Mouse (Mus musculus) CH12.LX (cell line): ENCODE results near the gene Vsig10.

ENCODE experiments used
- CTCF ChIP-seq, 2 experiments: IDR thresholded peaks in 1 of 2; conservative IDR thresholded peaks in 1 of 2; 2 replicates each; pipeline ENCODE4 v1.5.1; 2011 to 2012; ENCODE audit warnings: low read depth in 2 of 2, low read length in 2 of 2, improper control_type of control experiment in 1 of 2, inconsistent platforms in 1 of 2, mild to moderate bottlenecking in 1 of 2, moderate library complexity in 1 of 2
- ELF1 ChIP-seq: IDR thresholded peaks from 2 replicates; pipeline ENCODE4 v1.6.1; 2014; ENCODE audit warnings: low read depth, mild to moderate bottlenecking, inconsistent platforms, low read length, improper control_type of control experiment
- HCFC1 ChIP-seq: IDR thresholded peaks from 2 replicates; pipeline ENCODE4 v1.6.1; 2012; ENCODE audit warnings: low read depth, mild to moderate bottlenecking, inconsistent platforms, low read length, improper control_type of control experiment
- JUND ChIP-seq: conservative IDR thresholded peaks from 2 replicates; pipeline ENCODE4 v1.6.1; 2011; ENCODE audit warnings: low read depth, low read length, improper control_type of control experiment
- KAT2A ChIP-seq: IDR thresholded peaks from 2 replicates; pipeline ENCODE4 v1.6.1; 2012; ENCODE audit warnings: low read length, improper control_type of control experiment, inconsistent platforms; ENCODE audit not compliant: insufficient replicate concordance
- MEF2A ChIP-seq: IDR thresholded peaks from 2 replicates; pipeline ENCODE4 v1.6.1; 2014; ENCODE audit warnings: low read depth, mild to moderate bottlenecking, inconsistent platforms, low read length, improper control_type of control experiment, borderline replicate concordance
- MXI1 ChIP-seq: IDR thresholded peaks from 2 replicates; pipeline ENCODE4 v1.6.1; 2011; ENCODE audit warnings: mild to moderate bottlenecking, low read depth, low read length, improper control_type of control experiment
- PAX5 ChIP-seq: IDR thresholded peaks from 2 replicates; pipeline ENCODE4 v1.6.1; 2012; ENCODE audit warnings: low read length, inconsistent platforms, mixed read lengths
- POLR2A ChIP-seq: IDR thresholded peaks from 2 replicates; pipeline ENCODE4 v1.6.1; 2011; ENCODE audit warnings: low read depth, mild to moderate bottlenecking, improper control_type of control experiment, low read length
- SMC3 ChIP-seq: IDR thresholded peaks from 2 replicates; pipeline ENCODE4 v1.6.1; 2011; ENCODE audit warnings: low read depth, low read length, improper control_type of control experiment
- TBP ChIP-seq: conservative IDR thresholded peaks from 2 replicates; pipeline ENCODE4 v1.6.1; 2011; ENCODE audit warnings: low read depth, low read length, improper control_type of control experiment

DNA sequence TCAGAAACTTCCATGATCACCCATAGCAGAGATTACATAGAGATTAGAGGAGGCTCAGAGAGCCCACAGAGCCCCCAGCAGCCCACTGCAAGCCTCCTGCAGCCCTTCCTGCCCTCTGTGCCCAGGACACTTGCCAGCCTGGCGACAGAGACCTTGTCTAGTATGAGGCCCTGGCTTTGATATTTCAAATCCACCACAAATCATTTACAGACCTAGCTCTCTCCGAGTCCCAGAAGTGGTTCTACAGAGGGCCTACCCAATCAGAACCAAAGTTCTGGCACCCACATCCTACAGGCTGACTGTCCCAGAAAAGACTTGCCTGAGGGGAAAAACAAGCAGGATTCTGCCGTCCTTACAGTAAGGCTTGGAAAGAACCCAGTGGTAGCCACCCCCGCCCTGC, 33.6 kb upstream of the Vsig10 start:
- TF ChIP-seq JUND: no peak
- no peak for TF ChIP-seq SMC3
- TF ChIP-seq KAT2A: no peak
- no peak for TF ChIP-seq POLR2A
- TF ChIP-seq HCFC1: no peak
- no peak for TF ChIP-seq TBP
- TF ChIP-seq CTCF (conservative IDR thresholded peaks at IDR 0.05 in 1 of 2, IDR thresholded peaks at IDR 0.05 in 1 of 2; ENCODE audit: low read depth in 2 of 2, low read length in 2 of 2): no peak
- TF ChIP-seq MEF2A: no peak
- no peak for TF ChIP-seq MXI1
- TF ChIP-seq ELF1: no peak
- no peak for TF ChIP-seq PAX5
